Mouse (Mus musculus): ENCODE results near the gene Larp1. TPM values are rescaled to one million over a fixed set of nuclear protein-coding genes. Genes with fewer than 3 reads are reported as not detected.

The Larp1 gene
- polyA plus RNA-seq, 1 experiment from 2014 or later, result 11.0 TPM

- DNase-seq (peak; percentile 96), ATAC-seq (peak; percentile 86)
- H3K4me1 ChIP-seq (ENCODE audit: insufficient read depth), result peaks cover 27% of the 10 kb centered on the region
- H3K27ac ChIP-seq (ENCODE audit: low read depth), result peak overlapping the region; percentile 94
- no peaks in the 10 kb centered on the region for H3K36me3 ChIP-seq (replicated peaks; ENCODE audit: insufficient read depth, low read length)
- TF ChIP-seq EP300 (IDR thresholded peaks at IDR 0.05; ENCODE audit: low read depth) (peak; percentile 49; the same call in 1 of the 2 replicates), CTCF (IDR thresholded peaks at IDR 0.05; ENCODE audit: low read depth) (0 out of 2 replicates have a peak, but pooled peaks have one; percentile 9)
- H3K9ac ChIP-seq (replicated peaks), result peak overlapping the region; percentile 98
- WGBS (ENCODE audit: insufficient replicate concordance), result under 1% methylated on average over 37 of the region's 74 CpGs
- H3K27me3 ChIP-seq (ENCODE audit: insufficient read depth, low read length), result no peaks in the 10 kb centered on the region
- H3K4me3 ChIP-seq (ENCODE audit: low read depth, low read length), result peak overlapping the region; percentile 94
- peak overlapping the region; percentile 85 for H3K4me2 ChIP-seq (ENCODE audit: low read depth, low read length)
- no peaks in the 10 kb centered on the region for H3K9me3 ChIP-seq (ENCODE audit: low read length)
These were observed 320 bp upstream of the Larp1 start for GRCm38 (mm10) chr11:58008437-58009050.

- ATAC-seq (peak; percentile 62), DNase-seq (peak; percentile 83)
- peak overlapping the region; percentile 94 for H3K27ac ChIP-seq (ENCODE audit: low read depth)
- TF ChIP-seq EP300 (IDR thresholded peaks at IDR 0.05; ENCODE audit: low read depth), result no peak
- no peak for TF ChIP-seq CTCF (IDR thresholded peaks at IDR 0.05; ENCODE audit: low read depth)
- peak overlapping the region; percentile 98 for H3K9ac ChIP-seq (replicated peaks)
- H3K4me2 ChIP-seq (ENCODE audit: low read depth, low read length), result peak overlapping the region; percentile 85
- no peaks in the 10 kb centered on the region for H3K36me3 ChIP-seq (replicated peaks; ENCODE audit: insufficient read depth, low read length)
- H3K9me3 ChIP-seq (ENCODE audit: low read length), result no peaks in the 10 kb centered on the region
- WGBS (ENCODE audit: insufficient replicate concordance), result under 1% methylated on average over 71 of the region's 78 CpGs
- H3K4me1 ChIP-seq (ENCODE audit: insufficient read depth), result peaks cover 36% of the 10 kb centered on the region
- H3K27me3 ChIP-seq (ENCODE audit: insufficient read depth, low read length), result no peaks in the 10 kb centered on the region
- H3K4me3 ChIP-seq (ENCODE audit: low read depth, low read length), result peak overlapping the region; percentile 94
These were observed 765 bp downstream of the Larp1 start for GRCm38 (mm10) chr11:58009516-58010141.

- peak overlapping the region; percentile 94 for H3K4me3 ChIP-seq (ENCODE audit: low read depth, low read length)
- H3K27ac ChIP-seq (ENCODE audit: low read depth), result peak overlapping the region; percentile 94
- peak overlapping the region; percentile 85 for H3K4me2 ChIP-seq (ENCODE audit: low read depth, low read length)
- no peaks in the 10 kb centered on the region for H3K27me3 ChIP-seq (ENCODE audit: insufficient read depth, low read length)
- peak overlapping the region; percentile 98 for H3K9ac ChIP-seq (replicated peaks)
- peaks cover 41% of the 10 kb centered on the region for H3K4me1 ChIP-seq (ENCODE audit: insufficient read depth)
- 1% methylated on average over 16 of the region's 16 CpGs for WGBS (ENCODE audit: insufficient replicate concordance)
- no peaks in the 10 kb centered on the region for H3K9me3 ChIP-seq (ENCODE audit: low read length)
- DNase-seq (peak; percentile 54), ATAC-seq (peak; percentile 9; the same call in 1 of the 2 replicates)
- no peak for TF ChIP-seq CTCF (IDR thresholded peaks at IDR 0.05; ENCODE audit: low read depth)
- no peak for TF ChIP-seq EP300 (IDR thresholded peaks at IDR 0.05; ENCODE audit: low read depth)
- H3K36me3 ChIP-seq (replicated peaks; ENCODE audit: insufficient read depth, low read length), result no peaks in the 10 kb centered on the region
These were observed 1.4 kb downstream of the Larp1 start for GRCm38 (mm10) chr11:58010226-58010781.

GRCm38 (mm10) chr11:58010930-58011329 lies 2.1 kb downstream of the Larp1 start:
- H3K9ac ChIP-seq (replicated peaks), result peak overlapping the region; percentile 98
- DNase-seq, result no peak
- H3K36me3 ChIP-seq (replicated peaks; ENCODE audit: insufficient read depth, low read length), result no peaks in the 10 kb centered on the region
- H3K27me3 ChIP-seq (ENCODE audit: insufficient read depth, low read length), result no peaks in the 10 kb centered on the region
- peak overlapping the region; percentile 94 for H3K4me3 ChIP-seq (ENCODE audit: low read depth, low read length)
- H3K9me3 ChIP-seq (ENCODE audit: low read length), result no peaks in the 10 kb centered on the region
- TF ChIP-seq EP300 (IDR thresholded peaks at IDR 0.05; ENCODE audit: low read depth) (no peak), CTCF (IDR thresholded peaks at IDR 0.05; ENCODE audit: low read depth) (no peak)
- peak overlapping the region; percentile 85 for H3K4me2 ChIP-seq (ENCODE audit: low read depth, low read length)
- 4% methylated on average over 1 of the region's 1 CpGs for WGBS (ENCODE audit: insufficient replicate concordance)
- H3K4me1 ChIP-seq (ENCODE audit: insufficient read depth), result peaks cover 43% of the 10 kb centered on the region
- peak overlapping the region; percentile 94 for H3K27ac ChIP-seq (ENCODE audit: low read depth)
- no peak for ATAC-seq

- DNase-seq (no peak), ATAC-seq (no peak)
- Histone ChIP-seq H3K27me3 (ENCODE audit: insufficient read depth, low read length) (no peaks in the 10 kb centered on the region), H3K4me3 (ENCODE audit: low read depth, low read length) (peak overlapping the region; percentile 94; the same call in 1 of the 2 replicates), H3K27ac (ENCODE audit: low read depth) (0 out of 2 replicates have a peak overlapping the region, but pooled peaks have one; percentile 24), H3K36me3 (replicated peaks; ENCODE audit: insufficient read depth, low read length) (no peaks in the 10 kb centered on the region), H3K4me2 (ENCODE audit: low read depth, low read length) (peak overlapping the region; percentile 85), H3K9ac (replicated peaks) (no peak overlapping the region), H3K4me1 (ENCODE audit: insufficient read depth) (peaks cover 49% of the 10 kb centered on the region), H3K9me3 (ENCODE audit: low read length) (no peaks in the 10 kb centered on the region)
- WGBS (ENCODE audit: insufficient replicate concordance), result 46% methylated on average over 4 of the region's 4 CpGs
- TF ChIP-seq CTCF (IDR thresholded peaks at IDR 0.05; ENCODE audit: low read depth), result no peak
- no peak for TF ChIP-seq EP300 (IDR thresholded peaks at IDR 0.05; ENCODE audit: low read depth)
These were observed 2.9 kb downstream of the Larp1 start for GRCm38 (mm10) chr11:58011813-58012212.

- H3K27ac ChIP-seq (ENCODE audit: low read depth), result no peak overlapping the region
- WGBS (ENCODE audit: insufficient replicate concordance), result 74% methylated on average over 1 of the region's 1 CpGs
- peaks cover 56% of the 10 kb centered on the region for H3K4me1 ChIP-seq (ENCODE audit: insufficient read depth)
- H3K4me3 ChIP-seq (ENCODE audit: low read depth, low read length), result no peak overlapping the region
- H3K9ac ChIP-seq (replicated peaks), result no peak overlapping the region
- no peak for TF ChIP-seq CTCF (IDR thresholded peaks at IDR 0.05; ENCODE audit: low read depth)
- no peak for TF ChIP-seq EP300 (IDR thresholded peaks at IDR 0.05; ENCODE audit: low read depth)
- ATAC-seq (no peak), DNase-seq (no peak)
- no peak overlapping the region for H3K4me2 ChIP-seq (ENCODE audit: low read depth, low read length)
- no peaks in the 10 kb centered on the region for H3K36me3 ChIP-seq (replicated peaks; ENCODE audit: insufficient read depth, low read length)
- no peaks in the 10 kb centered on the region for H3K27me3 ChIP-seq (ENCODE audit: insufficient read depth, low read length)
- H3K9me3 ChIP-seq (ENCODE audit: low read length), result no peaks in the 10 kb centered on the region
These were observed 3.8 kb downstream of the Larp1 start for GRCm38 (mm10) chr11:58012674-58013073.

Measured in liver, postnatal 0 days (tissue).